Mouse (Mus musculus): ENCODE data around the gene Gm20479.

DNA sequence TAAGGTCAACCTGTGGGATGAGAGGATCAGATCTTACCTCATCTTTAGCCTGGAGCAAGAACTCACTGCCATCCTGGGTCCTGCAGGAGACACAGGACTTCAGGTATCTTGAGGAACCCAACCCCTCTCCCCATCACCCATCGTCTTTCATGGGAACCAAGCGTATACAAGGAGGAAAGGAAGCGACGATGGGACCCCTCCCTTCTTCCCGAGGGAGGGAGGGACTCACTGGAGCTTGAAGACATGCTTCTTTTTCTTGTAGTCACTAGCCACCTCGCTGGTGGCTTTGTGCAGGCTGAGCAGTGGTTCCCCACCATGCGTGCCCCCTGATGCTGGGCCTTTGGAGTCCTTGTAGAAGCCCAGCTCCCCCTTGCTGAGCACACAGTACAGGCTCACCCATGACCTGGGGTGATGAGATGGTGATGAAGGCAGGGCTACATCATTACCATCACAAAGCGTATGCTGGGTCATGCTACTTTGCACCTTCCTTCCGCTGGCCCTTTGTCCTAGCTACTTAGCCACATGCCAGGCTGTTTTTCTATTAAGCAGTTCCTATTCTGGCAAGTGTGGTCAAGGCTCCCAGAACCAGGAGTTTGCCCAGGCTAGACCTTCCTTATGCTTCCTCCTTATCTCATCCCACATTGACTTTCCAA lies 2.6 kb upstream of the Gm20479 start:
- no peak for TF ChIP-seq CTCF (IDR thresholded peaks at IDR 0.05; ENCODE audit: extremely low read depth, insufficient read depth, insufficient read length, insufficient replicate concordance)
- no peak for TF ChIP-seq POLR2A (IDR thresholded peaks at IDR 0.05; ENCODE audit: low read depth, low read length)
